Mouse (Mus musculus) v-Abl transformed pro-B cells (cell line): ENCODE measurements at regions not wholly inside any gene's neighbourhood (a gene's known extent, or its start where the extent isn't known, plus 50 kb on each side); places are given as distances from the start of the nearest gene placed in this dataset.

Source experiments
- in situ Hi-C, 2 experiments: fragments of 400-800 bp; cut with MboI; formaldehyde crosslinking; loops; one replicate each; pipeline ENCODE4 v1.15.1; 2025; ENCODE audit not compliant: unreplicated experiment in 2 of 2

DNA sequence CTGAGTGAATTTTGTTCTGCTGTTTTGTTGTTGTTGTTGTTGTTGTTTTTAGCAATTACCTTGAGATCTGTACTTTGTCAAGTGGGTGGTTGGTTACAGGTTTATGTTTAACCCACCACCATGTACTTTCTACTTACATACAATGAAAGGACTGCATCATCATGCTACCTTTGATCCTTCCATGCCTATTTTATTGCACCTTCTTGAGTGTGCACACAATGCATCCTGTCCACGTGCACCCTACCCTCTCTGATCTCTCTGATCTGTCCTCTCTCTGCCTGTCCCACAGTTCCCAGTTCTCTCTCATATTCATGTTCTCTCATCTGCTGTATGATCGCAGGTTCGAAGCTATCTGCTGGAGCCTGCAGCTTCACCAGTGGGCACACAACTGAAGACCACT is 59.9 kb upstream of the Gas1 start:
- in situ Hi-C loops, result no loop called here

DNA sequence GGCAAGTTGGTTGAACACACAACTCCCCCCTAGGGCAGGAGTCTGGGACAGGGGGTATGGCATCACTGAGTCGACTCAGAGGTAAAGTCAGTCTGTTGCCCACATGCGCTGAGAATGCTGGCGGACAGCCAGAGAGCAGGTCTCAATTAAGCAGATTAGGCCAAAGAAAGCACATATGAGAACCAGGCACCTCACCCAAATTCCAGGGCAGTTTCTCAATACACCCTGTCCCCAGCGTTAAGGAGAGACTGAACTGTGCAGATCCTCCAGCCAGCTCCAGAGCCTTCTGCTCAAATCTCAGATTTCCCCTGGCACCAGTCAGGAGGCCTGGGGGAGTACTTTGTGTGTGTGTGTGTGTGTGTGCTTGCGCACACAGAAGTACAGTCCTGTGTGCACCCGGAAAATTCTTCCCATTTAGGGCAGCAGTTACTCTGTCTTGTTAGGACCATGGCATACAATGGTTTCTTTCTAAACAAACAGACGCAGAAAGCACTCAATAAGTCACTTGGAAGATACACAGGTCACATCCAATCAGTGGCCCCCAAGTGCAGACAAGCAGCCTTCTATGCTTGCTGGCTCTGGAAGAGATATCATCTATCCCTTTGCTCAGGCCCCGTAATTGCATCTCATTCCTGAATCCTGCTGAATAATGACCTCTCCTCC is 65.4 kb upstream of the Gas1 start:
- in situ Hi-C loops, result no loop called here

DNA sequence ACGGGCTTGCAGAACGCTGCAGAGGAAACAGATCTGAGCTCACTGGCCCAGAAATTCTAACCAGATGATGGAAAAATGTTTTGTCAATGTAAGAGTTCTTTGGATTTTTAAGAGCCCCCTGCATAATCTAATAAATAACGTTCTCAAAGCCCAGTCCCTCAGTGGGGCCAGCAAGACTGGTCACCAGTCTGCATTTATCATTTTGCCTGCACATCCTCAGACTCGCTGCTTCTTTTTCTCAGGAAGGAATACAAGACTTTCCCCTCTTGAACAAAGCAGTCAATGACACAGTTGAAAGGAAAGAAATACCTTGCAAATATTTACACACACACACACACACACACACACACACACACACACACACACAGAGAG is 65.9 kb upstream of the Gas1 start:
- in situ Hi-C loops, result no loop called here

DNA sequence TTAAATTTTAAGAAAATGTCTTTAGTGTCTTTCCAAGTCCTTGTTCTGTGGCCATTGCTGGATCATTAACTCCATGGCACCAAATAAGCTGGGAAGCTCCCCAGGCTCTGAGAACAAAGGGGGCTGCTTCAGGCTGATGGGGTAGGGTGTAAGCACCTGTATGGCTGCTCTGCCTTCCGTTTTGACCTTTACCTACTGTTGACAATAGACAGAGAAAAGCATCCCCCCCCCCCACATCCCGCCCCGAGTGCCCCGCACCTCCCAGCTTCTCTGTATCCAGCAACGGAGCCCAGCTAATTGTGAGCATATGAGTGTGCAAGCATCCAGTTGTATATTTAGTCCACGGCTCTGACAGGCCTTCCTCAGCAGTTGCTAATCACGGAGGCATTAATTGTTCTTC is 78.0 kb upstream of the Gas1 start:
- in situ Hi-C loops, result no loop called here

DNA sequence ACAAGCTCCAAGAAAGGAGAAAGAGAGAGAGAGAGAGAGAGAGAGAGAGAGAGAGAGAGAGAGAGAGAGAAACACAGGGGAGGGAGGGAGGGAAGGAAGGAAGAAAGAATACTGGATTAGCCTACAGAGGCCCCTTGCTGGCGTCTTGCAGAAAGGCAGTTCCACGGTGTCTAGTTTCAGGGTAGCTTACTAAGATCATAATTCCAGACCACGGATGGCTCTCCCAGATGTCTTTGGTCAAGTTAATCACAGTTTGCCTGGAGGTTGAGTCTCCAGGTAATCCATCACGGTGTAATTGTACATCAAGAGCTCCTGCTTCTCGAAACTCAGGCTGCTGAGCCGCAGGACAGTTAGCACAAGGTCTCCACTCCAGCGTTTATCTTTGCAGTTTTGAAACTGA is 78.5 kb upstream of the Gas1 start:
- in situ Hi-C loops, result no loop called here

DNA sequence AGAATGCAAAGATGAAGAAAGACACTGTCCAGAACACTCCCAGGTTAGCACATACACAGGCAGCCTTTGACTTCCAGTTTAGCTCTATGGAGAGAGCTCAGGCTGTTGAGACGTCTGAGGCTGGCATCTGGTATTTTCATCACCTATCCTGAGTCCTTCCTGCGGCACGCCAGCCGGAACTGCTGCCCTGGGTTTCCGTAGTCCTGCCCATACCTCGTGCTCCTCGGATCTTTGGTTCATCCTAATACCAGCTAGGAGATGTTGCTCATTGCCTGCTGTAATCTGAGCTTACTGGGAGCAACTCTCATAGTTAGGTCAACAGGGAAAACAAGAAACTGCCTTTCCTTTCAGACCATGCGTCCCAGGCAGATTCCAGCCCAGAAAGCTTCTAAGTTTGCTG is 79.8 kb upstream of the Gas1 start:
- in situ Hi-C loops, result no loop called here

DNA sequence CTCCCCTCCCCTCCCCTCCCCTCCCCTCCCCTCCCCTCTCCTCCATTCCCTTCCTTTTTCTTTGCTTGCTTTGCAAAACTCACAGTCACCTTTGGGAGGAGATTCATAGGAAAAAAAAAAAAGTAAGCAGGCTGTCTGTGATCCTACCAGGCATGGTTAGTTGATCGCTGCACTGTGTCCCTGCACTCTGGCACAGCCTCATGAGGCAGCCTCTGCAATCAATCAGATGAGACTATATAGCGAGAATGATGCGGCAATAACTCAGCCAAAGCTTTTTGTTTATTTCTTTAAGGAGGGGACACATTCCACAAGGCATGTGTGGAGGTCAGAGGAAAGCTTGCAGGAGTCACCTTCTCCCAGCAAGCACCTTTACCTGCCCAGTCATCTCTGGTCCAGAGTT is 80.7 kb upstream of the Gas1 start:
- in situ Hi-C loops, result no loop called here

DNA sequence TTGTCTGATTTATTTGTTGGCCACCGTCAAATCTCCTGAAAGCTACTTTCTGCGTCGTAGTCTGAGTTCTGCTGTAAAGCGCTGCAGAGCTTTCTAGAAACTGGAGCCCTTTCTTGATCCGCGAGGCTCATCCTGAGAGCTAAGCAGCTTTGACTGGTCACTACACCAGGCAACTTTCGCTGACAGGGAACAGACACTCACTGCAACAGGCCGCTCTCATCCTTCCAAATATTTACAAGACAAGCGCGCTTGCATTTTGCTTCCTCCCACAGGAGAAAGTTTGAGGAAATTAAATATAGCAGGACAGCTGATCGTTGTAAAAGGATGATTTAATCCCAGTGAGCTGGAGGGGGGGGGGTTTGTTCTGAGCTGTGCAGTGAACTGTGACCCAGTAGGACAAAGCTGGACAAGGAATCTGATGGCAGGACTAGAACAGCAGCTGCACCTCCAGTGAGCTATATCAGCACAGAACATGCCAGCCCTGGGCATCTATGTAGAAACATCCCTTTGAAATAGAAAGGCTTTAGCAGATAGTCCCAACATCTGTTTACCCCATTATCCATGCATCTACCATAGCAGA is 85.4 kb upstream of the Gas1 start:
- in situ Hi-C loops, result no loop called here

DNA sequence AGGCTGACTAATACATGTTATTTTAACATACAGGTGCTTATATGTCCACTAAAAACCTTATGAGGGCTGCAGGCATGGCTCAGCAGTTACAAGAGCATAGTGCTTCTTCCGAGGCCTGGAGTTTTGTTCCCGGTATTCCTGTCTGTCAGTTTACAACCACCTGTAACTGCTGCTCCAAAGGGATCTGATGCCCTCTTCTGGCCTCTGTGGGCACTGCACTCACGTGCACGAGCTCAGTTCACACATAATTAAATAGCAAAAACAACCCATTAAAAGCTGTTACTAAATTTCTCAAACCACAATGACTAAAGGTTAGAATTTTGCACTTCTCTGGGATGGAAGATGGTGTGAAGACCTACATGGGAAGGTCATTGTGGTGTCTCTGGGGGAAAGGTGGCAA is 87.3 kb upstream of the Gas1 start:
- in situ Hi-C loops, result no loop called here

DNA sequence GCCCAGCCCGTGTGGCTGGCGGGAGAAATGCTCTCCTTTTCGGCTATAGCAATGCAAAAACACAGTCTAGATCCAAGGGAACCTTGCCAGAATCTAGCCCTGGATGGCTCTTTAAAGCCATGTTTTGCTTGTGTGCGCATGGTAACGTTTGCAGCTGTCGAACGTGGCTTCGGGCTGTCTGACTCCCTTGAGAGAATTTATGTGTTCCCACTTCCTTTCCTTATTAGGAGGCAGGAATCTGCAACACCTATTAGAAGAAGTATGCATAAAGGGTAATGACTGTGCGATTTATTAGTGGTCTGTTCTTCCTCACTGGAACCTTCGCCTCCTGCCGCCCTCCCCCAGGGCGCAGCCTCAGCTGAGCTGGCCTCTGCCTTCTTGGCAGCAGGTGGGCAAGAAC is 90.4 kb upstream of the Gas1 start:
- in situ Hi-C loops, result no loop called here

DNA sequence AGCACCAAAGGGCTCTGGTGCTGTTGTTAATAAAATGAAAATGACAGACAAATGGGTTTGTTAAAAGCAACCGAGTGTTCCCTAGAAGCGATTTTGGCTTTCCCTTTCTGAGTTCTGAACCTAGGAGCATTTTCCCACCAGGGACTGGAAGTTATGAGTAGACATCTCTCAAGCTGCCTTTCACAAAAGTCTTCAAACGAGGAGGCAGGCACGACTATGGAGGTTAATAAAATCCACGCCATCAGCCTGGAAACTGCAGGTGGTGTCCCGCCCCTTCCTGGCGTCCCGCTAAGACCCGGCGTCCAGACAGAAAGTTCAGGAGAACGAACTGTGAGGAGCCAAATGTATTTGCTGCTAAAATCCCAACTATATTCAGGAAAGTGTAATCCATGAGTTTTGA is 91.1 kb upstream of the Gas1 start:
- in situ Hi-C loops, result no loop called here

DNA sequence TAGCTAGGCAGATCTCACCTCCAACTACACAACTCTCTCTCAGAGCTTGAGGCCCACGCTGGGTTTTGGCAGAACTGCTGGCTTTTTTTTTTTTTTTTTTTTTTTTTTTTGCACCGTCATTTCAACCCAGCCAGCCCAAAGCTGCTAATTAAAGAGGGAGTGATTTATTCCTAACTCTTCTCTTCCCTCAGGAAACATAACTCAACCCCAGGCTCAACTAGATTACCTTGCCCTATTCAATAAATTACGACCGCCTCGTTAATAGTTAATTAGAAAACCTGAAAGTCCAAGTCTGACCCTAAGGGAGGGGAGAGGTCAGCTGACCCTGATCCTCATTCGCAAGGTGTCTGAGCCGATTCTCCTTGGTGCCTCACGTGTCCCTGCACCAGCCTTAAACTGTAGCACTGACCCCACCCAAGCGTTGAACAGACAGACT is 92.3 kb upstream of the Gas1 start:
- in situ Hi-C loops, result no loop called here

DNA sequence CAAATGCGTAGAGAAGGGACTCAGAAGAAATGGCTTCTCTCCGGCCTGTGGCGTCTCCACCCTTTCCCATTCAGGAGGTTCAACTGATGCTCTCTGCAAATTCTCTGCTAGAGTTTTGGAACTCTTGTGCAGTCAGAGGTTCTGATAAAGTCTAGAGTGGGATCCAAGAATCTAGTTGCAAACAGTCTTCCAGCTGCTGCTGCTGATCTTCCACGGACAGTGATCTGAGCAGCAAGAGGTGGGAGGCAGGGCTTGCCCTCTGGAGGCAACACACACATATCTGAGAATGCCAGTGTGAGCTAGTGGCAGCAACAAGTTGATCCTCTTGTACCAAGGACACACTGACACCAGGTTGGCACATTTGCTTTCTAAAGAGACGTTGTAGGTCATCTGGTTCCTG is 93.4 kb upstream of the Gas1 start:
- in situ Hi-C loops, result no loop called here

DNA sequence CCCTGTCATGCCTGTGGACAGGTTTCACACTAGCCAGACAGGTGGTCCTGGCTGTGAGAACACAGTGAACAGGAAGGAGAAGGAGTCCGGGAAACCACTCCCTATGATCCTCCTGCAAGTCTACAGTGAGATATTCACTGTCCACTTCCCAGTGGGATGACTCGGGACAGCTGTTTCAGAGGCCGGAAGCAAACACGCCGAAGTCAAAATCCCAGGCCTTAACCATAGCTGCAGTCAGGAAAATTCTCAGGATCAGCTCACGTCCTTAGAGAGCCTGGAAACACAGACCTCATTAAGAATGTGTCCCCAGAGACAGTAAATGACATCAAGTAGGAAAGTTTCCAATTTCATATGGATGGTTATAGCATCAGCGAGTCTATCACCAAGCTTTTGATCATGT is 96.2 kb upstream of the Gas1 start:
- in situ Hi-C loops, result no loop called here

DNA sequence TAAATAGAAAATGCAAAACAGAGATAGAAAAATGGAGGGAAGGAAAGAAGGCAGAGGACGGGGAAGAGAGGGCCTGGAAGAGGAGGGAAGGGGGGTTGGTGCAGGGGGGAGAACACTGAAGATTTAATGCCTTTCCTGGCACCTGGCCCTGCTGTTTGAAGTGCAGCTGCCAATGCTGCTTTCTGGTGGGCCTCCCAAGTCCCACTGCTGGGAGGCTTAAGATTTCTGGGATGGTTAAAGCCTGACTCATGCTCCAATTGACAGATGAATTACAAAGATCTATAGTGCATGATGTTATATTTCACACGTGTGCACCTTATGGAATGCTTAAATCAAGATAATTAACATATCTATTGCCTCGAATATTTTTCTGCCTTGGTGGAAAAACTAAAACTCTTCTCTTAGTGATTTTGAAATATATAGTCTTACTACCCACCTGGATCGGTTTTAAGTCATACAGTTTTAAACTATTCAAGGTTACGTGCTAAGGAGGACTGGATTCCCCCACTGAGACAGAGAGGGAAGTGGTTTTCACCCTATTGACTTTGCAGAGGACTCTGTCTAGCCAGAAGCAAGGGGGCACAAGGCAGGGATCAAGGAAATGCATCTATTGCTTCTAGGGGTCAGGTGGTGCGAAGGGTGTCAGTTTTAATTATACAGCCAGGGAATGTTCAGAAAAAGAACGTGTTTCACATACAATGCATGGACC is 105.5 kb upstream of the Gas1 start:
- in situ Hi-C loops, result no loop called here

DNA sequence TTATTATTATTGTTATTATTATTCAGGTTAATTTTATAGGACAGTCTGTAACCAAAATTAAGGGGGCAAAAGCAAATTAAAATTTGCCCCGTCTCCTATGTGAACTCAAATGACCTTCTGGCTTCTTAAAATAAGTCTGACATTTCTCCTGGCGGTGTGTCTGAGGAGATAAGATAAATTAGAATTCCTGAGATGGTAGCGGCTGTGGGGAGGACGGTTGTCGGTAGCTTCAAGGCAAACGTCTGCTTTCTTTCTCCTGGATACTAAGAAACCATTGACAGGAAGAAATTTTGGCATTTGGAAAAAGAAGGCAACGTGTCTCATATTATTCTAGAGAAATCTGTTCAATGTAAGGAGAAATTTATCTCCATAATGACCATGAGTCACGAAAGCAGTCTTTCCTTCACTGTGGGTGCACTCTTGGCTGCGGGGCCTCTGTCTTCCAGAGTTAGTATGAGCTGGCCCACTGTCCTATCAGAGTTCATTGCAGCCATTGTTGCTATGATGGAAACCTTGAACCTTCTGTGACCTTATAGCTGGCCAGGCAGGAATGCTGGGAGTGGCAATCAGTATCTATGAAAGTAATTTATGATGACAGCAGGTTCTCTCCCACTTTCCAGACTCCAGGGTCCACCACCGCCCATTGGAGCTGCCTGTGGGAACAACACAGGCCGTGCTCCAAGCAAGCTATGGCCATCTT is 109.5 kb upstream of the Gas1 start:
- in situ Hi-C loops, result no loop called here

DNA sequence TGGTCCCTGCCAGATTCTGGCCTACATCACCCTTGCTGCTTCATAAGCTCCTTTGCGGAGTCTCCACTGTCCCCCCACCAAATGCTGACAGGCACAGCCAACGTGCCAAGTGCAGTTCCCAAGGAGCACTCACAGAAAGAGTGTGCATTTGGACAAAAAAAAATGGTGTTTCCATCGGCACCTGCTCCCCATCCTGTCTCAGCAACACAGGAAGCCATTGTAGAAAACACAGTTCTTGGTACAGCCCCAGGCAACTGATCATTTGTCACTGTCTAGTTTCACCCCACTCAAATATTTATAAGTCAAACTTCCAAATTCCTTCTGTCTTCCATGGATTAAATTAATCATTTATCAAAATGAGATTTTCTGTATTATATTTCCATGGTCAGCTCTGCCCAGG is 112.5 kb upstream of the Gas1 start:
- in situ Hi-C loops, result no loop called here

DNA sequence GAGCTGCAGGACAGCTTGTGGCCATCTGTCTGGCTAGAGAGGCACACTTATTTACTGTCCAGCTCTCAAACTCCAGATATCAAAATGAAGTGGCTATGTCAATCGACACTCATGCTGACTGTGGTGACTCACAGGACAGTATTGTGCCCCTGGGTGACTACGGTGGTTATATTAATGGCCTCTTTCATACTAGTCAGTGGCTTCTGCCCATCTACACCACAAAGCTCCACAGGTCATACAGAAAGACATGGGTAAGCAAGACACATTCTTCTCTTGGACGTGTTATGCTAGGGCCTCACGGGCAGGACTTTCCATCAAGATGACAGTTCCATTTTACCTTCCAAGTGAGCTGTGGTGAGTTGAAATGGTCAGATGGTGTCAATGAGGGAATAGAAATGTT is 113.7 kb upstream of the Gas1 start:
- in situ Hi-C loops, result no loop called here

DNA sequence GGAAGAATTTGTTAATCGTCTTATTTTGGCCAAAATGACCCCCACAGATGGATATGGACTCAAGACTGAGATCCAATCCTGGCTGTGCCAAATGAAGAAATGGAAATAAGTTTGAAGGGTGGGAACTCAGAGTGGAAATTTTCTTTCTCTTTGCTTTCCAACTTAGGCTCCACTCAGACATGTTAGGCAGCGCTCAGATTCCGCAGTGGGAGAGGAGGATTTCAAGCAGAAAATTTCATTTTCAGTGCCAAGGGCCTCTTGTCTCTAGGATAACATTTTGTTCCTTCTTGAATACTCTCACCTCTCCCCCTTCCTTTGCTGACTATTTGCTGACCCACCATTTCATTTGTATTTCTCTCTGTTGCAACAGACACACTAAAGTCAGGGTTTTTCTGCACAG is 114.2 kb upstream of the Gas1 start:
- in situ Hi-C loops, result no loop called here

DNA sequence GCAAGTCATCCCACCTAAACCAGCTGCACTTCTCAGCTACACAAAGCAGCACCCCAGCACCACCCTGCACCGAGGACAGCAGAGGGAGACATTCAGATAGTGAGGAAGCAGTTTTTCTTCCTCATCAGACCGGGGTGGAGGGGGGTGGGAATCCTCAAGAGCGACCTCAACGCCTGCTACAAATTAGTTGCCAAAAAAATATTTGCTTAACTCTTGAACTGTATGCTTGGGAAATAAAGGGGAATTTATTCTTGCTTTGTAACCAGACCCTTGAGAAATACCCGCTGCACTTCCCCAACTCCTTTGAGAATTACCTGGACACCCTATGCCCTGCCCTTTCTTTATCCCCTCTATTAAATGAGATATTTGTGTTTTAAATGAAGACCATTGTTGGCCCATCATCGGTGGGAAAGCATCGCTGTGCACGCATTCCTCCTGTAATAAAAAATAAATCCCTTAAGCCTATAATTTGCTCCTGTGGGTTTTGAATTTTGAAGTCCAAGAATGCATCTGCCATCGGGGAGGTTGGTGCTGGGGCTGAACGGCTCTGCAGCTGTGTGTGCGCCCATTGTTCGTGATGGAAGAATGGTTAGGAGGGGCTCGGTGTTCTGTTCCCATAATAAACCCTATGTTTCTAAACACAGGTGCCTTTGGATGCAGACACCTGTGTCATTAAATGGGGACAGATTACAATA is 119.2 kb upstream of the Gas1 start:
- in situ Hi-C loops, result no loop called here

DNA sequence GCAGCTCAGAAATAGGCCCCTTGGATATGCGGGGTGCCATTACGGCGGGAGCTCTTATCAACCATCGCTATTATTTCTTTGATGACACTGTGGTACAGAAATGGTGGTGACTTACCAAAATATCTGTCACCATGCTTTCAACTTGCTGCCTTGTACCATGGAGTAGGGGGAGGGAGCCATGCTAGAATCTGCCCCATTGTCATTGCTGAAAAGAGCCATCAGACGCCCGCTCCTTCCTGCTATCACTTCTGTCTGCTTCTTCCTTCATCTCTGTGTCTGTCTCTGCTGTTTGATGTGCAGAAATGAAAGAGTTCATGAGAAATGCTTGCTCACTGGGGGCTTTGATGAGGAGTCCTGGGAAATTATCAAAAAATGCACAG is 119.7 kb upstream of the Gas1 start:
- in situ Hi-C loops, result no loop called here
